Mouse (Mus musculus) thymus, postnatal 10 days (tissue): ENCODE data around the gene Lclat1.

Experiments used
- DNase-seq, 2 experiments: peaks; one replicate each; pipeline ENCODE4 v3.0.0; 2021; ENCODE audit warnings: low spot score in 2 of 2

The Lclat1 gene

DNA sequence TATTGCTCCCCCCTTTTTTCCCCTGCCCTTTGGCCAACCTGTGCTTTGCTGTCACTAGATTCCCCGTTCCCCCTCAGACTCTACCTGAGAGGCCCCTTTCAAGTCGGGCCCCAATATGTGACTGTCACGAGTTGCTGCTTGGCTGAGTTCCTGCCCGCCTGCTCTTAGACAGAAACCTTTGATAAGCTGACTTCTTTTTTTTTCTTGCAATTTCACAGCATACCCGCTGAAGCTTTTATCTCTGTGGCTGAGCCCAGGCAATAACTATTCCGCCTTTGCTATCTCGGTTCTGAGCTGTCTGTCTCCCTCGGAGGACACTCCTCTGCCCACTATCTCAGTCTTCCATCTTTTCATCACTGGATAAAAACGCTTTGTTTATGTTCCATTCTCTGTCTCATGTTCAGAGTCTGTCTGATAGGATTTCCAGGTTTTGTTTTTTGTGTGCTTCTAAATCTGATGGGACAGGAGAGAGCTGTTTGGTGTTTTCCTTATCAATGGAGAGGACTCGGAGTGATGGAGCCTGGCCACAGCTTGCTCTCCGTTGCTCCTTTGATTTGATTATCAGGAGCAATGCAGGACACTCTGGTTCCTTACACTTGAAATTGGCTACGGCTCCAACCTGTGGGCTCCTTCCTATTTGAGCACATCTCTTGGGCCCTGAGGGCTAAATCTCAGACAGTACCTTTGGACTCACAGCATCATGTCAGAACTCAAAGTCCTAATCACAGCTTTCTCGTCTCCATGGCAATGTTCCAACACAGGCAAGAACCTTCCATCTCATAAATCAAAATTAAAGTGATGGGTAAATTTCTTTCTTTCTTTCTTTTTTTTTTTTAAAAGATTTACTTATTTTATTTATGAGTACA, 20.5 kb upstream of the Lclat1 start:
- peak; percentile 50 to 62 for DNase-seq

DNA sequence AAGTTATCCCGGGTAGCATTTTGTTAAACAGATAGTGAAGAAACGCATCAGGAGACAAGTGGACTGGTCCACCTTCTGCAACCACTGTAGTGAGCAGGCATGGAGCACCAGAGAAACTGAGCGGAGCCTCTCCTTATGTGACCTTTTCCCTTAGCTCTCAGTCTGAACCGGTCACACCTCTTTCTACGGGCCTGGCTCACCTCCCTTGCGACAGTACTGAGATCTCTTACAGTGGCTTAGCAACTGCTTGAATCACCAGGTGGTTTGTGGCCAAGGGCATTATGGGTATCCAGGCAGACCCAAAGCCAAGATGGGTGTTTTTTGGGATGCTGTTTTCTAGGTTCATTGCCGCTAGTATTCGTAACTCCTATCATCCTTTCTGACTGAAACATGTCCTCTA, 16.4 kb upstream of the Lclat1 start:
- no peak for DNase-seq

DNA sequence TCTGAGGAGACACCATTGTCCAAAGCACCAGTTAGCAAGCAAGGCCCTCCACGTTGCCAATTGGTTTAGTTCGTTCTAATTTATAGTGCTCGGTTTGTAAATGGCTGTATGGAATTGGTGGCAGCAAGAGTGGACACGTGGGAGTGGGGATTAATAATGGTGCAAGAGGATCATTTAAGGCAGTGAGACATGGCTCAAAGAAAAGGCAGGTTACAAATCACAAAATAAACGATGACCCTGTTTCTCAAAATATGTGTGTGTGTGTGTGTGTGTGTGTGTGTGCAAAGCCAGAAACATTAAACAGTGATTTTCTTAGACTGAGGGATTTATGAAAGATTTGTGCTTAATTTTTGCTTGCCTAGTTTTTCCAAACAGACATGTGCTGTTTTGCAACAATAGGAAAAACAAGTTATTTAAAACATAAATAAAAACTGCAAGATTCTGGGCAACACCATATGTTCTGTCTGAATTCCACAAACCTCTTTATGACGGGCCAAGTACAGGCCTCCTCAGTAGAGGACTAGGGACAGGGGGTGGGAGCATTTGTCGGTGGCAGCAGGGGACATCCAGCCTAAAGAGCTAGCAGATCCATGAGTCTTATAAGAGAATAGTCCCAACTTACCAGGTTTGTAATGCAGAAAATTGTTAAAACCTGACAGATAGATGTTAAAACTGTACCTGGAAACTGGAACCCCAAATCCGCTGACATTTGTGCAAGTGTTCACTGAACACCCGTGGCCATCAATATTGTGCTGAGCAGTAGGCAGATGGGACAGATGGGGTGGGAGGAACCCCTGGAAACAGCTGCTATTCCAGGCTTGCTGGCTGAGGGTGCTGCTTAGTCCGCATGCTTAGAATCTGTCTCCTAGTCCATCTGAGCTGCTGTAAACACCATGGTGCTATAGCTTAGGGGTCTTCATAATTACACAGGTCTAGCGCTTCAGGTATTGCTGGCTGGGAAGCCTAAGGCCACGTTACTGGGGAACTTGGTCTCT, 15.4 kb upstream of the Lclat1 start:
- DNase-seq = no peak

GRCm38 (mm10) chr17:73095070-73095469, 12.7 kb upstream of the Lclat1 start:
- DNase-seq = no peak

DNA sequence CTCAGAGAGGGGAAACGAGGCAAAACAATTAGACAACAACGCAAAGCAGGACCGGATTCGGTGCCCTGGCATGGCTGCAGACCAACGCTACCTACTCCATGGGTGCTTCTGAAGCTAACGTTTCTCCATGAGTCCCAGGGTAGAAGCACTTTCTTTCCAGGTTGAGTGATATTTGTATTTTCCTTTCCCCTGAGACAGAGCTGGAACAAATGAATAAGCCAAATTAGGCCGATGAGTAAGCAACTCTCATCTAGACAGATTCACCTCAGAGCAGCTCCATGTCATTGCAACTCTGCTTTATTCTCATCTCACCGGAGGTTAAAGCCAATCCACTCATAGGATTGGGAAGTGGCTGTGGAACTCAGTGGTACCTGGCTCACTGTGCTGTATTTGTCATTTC, 12.2 kb upstream of the Lclat1 start:
- no peak for DNase-seq

- peak; percentile 50 to 69 for DNase-seq
These were observed 11.3 kb upstream of the Lclat1 start for GRCm38 (mm10) chr17:73096484-73096883.

GRCm38 (mm10) chr17:73098636-73099035, 9.1 kb upstream of the Lclat1 start:
- DNase-seq = no peak

GRCm38 (mm10) chr17:73100396-73100795, 7.4 kb upstream of the Lclat1 start:
- DNase-seq = no peak

GRCm38 (mm10) chr17:73102538-73102937, 5.2 kb upstream of the Lclat1 start:
- no peak for DNase-seq

GRCm38 (mm10) chr17:73108170-73108887, 544 bp downstream of the Lclat1 start:
- DNase-seq = no peak

DNA sequence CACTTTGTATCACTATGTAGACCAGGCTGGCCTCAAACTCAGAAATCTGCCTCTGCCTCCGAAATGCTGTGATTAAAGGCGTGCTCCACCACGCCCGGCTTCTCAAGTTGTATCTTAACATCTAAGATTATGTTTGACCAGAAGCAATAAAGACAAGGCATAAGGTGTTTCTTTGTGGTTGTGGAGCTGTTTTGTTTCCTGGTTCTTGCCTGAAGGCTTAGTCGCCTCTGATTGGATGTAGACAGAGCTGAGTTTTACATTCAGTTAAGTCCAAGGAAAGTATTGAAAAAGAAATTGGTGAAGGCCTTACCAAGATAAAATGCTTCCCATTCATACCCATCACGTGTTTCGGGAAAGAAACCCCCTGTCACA, 1.1 kb downstream of the Lclat1 start:
- DNase-seq = no peak

DNA sequence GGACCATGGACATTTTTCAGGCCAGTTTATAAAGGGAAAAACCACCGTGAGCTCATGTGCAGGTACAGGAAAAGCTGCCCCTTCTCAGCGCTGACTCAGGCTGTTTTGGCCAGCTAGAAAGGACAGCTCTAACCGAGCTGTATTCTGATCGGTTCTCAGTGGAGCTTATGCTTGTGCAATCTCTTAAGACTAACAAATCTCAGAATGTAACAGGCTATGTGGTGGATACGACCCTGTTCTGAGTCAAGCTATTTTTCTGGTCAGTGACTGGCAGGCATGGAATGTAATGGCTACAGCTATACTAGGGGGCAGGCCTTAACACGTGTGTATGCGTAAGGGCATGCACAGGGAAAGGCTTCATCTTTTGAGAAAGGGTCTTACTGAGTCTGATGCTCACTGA, 4.3 kb downstream of the Lclat1 start:
- no peak for DNase-seq

DNA sequence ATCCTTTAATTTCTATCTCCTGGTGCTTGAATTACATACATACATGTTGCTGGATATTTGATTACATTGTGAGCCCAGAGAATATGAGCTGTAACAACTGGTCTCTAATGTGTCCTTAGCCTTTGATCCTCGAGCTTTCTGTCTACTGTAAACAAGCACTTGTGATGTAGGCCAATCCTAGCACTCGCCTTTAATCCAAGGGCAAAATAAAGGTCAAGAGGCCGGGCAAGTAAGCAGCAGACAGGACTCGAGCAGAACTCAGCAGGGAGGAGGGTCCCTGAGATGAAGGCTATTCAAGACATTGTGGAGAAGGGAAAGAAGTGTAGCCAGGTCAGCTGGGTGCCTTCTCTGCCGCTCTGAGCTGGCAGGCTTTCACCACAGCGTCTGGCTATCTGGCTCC, 4.8 kb downstream of the Lclat1 start:
- no peak for DNase-seq

DNA sequence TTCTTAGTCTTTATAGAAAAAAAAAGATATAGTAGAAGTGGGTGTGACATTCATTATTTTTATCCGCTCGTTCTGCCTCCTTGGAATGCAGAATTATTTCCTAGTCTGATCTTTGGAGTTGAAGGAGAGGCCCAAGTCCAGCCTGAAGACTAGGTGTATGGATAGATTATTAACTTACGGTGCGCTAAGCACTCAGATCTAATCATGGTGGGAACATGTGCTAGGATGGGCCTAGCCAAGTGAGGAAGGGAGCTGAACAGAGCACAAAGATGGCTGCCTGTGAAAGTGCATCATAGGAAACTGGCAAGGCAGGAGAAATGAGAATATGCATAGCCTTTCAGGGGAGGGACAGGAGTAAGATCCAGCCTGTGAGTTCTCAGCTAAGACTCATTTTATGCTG, 5.4 kb downstream of the Lclat1 start:
- DNase-seq = no peak

DNA sequence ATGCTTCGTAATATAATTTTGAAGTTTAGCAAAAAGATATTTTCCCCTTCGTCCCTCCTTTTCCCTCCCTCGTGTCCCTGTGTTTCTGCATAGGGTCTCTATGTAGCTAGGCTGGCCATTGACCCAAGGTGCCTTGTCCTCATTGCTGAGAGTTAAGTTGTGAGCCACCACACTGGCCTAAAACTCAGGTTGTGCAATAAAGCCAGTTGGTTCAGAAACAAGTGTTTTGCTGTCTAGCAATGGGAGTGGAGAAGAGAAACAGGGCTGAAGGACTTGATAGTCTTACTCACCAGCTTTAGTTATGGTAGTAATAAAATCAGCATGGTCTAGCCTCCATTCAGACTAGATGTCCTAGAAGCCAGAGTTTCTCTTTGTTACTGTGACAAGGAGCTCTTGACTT, 10.3 kb downstream of the Lclat1 start:
- DNase-seq = no peak

GRCm38 (mm10) chr17:73118702-73119101, 10.9 kb downstream of the Lclat1 start:
- no peak for DNase-seq

DNA sequence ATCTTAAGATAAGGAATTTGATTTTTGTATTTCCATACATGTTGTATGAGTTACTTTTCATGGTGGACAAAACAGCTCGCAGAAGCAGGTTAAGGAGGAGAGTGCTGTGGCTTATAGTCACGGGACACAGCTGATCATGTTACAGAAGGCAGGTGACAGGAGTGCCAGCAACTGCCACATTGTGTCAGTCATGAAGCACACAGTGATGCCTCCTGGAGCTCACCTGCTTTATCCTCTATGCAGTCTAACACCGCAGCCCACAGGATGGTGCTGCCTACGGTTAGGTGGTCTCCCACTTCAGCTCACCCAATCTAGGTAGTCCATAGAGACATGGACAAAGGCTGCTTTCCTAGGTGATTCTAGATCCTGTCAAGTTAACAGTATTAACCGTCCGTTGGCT, 11.4 kb downstream of the Lclat1 start:
- peak in 1 of 2 experiments; percentile 24 for DNase-seq

DNA sequence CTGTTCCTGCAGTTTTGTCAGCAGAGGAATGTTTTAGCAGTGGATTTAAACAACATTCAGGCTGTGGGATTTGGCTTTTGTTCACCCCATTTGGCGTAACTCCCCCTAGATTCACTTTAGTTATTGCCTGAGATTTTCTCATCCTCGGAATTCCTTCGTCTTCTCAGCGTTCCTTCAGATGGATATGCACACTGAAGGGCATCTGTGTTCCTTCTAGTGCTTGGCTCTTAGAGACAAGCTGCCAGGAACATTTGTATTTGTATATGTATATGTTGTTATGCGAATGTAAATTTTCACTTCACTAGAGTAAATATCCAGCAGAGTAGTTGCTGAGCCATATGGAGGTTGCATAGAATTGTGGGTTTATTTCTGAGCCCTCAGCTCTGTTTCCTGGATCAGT, 12.8 kb downstream of the Lclat1 start:
- DNase-seq = no peak

- DNase-seq = no peak
These were observed 13.9 kb downstream of the Lclat1 start for GRCm38 (mm10) chr17:73121726-73122125.

- DNase-seq = no peak
These were observed 18.6 kb downstream of the Lclat1 start for GRCm38 (mm10) chr17:73126349-73126748.

DNA sequence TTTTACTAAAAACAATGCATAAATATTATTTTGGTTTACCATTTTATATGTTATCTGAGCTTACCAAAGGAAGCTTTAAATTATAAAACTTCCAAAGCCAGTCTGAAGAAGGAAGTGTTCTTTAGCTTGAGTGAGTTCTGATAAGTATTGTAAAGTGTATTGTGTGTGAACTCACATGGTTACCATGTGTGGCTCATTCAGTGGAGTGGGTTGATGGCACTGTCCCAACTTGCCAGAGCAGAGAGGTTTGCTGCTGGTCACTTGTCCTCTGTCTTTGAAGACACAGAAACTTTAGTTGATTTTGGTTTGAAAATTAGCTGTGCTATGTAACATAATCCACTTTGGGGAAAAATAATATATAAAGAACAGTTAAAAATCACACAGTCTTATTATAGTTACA, 19.1 kb downstream of the Lclat1 start:
- no peak for DNase-seq
